Mouse (Mus musculus): ENCODE results near the gene Lrrc31. TPM values are rescaled to one million over a fixed set of nuclear protein-coding genes. Genes with fewer than 3 reads are reported as not detected.

Gene Lrrc31
- polyA plus RNA-seq, 2 experiments, result 0.10 TPM

- H3K27me3 ChIP-seq (ENCODE audit: control insufficient read depth, insufficient read depth, low read length), result no peaks in the 10 kb centered on the region
- H3K27ac ChIP-seq (replicated peaks; ENCODE audit: low read depth, low read length), result no peak within 1 kb of the TSS
- H3K4me2 ChIP-seq (replicated peaks; ENCODE audit: low read depth, low read length, severe bottlenecking), result no peak within 1 kb of the TSS
- H3K9ac ChIP-seq (ENCODE audit: low read depth, low read length, severe bottlenecking), result no peak within 1 kb of the TSS
- H3K9me3 ChIP-seq (ENCODE audit: control insufficient read depth, low read length), result no peaks in the 10 kb centered on the region
- H3K4me3 ChIP-seq (replicated peaks; ENCODE audit: low read length), result no peak within 1 kb of the TSS
- WGBS, result 67% methylated on average over 2 of the region's 2 CpGs
- ATAC-seq (ENCODE audit: low FRiP score, low read depth) (no peak), DNase-seq (ENCODE audit: low spot score) (no peak)
- no peak for TF ChIP-seq POLR2A (IDR thresholded peaks at IDR 0.05; ENCODE audit: borderline replicate concordance, extremely low read depth, insufficient read depth, insufficient read length)
- no peaks in the 10 kb centered on the region for H3K4me1 ChIP-seq (ENCODE audit: control insufficient read depth, insufficient read depth, low read length)
- no peaks in the 10 kb centered on the region for H3K36me3 ChIP-seq (ENCODE audit: control insufficient read depth, insufficient read depth, low read length)
Measured at GRCm38 (mm10) chr3:30644207-30644606, 55.4 kb downstream of the Lrrc31 start, which contains the start of gene Lrriq4. Gene Lrriq4 (plus strand): TSS chr3:30644507.

- 80% methylated on average over 4 of the region's 4 CpGs for WGBS
- no peak for ATAC-seq (ENCODE audit: low FRiP score, low read depth)
- H3K9ac ChIP-seq (ENCODE audit: low read depth, low read length, severe bottlenecking), result no peak overlapping the region
Measured at GRCm38 (mm10) chr3:30635629-30636028, 64.0 kb downstream of the Lrrc31 start.

GRCm38 (mm10) chr3:30633681-30634080 is 66.0 kb downstream of the Lrrc31 start:
- Histone ChIP-seq H3K9ac (ENCODE audit: low read depth, low read length, severe bottlenecking) (no peak overlapping the region), H3K27me3 (ENCODE audit: control insufficient read depth, insufficient read depth, low read length) (no peaks in the 10 kb centered on the region), H3K9me3 (ENCODE audit: control insufficient read depth, low read length) (no peaks in the 10 kb centered on the region), H3K4me3 (replicated peaks; ENCODE audit: low read length) (no peak overlapping the region), H3K4me1 (ENCODE audit: control insufficient read depth, insufficient read depth, low read length) (no peaks in the 10 kb centered on the region), H3K4me2 (replicated peaks; ENCODE audit: low read depth, low read length, severe bottlenecking) (no peak overlapping the region), H3K27ac (replicated peaks; ENCODE audit: low read depth, low read length) (no peak overlapping the region), H3K36me3 (ENCODE audit: control insufficient read depth, insufficient read depth, low read length) (no peaks in the 10 kb centered on the region)
- 52% methylated on average over 3 of the region's 3 CpGs for WGBS
- DNase-seq (ENCODE audit: low spot score) (no peak), ATAC-seq (ENCODE audit: low FRiP score, low read depth) (no peak)
- TF ChIP-seq POLR2A (IDR thresholded peaks at IDR 0.05; ENCODE audit: borderline replicate concordance, extremely low read depth, insufficient read depth, insufficient read length), result no peak

More at GRCm38 (mm10) chr3:30635629-30636028, 64.0 kb downstream of the Lrrc31 start:
- no peak overlapping the region for H3K4me3 ChIP-seq (replicated peaks; ENCODE audit: low read length)
- DNase-seq (ENCODE audit: low spot score), result no peak
- no peaks in the 10 kb centered on the region for H3K27me3 ChIP-seq (ENCODE audit: control insufficient read depth, insufficient read depth, low read length)
- no peak overlapping the region for H3K27ac ChIP-seq (replicated peaks; ENCODE audit: low read depth, low read length)
- no peaks in the 10 kb centered on the region for H3K9me3 ChIP-seq (ENCODE audit: control insufficient read depth, low read length)
- no peak for TF ChIP-seq POLR2A (IDR thresholded peaks at IDR 0.05; ENCODE audit: borderline replicate concordance, extremely low read depth, insufficient read depth, insufficient read length)
- no peaks in the 10 kb centered on the region for H3K36me3 ChIP-seq (ENCODE audit: control insufficient read depth, insufficient read depth, low read length)
- no peak overlapping the region for H3K4me2 ChIP-seq (replicated peaks; ENCODE audit: low read depth, low read length, severe bottlenecking)
- H3K4me1 ChIP-seq (ENCODE audit: control insufficient read depth, insufficient read depth, low read length), result no peaks in the 10 kb centered on the region

Other genes with a start within 250 kb of the Lrrc31 start
- gene Mecom, start 151.8 kb downstream of the Lrrc31 start, polyA plus RNA-seq (2012; rRNA removed), result 35.8 and 38.6 TPM in 2 replicates
- 42.2 and 61.6 TPM in 2 replicates for gene Mecom, start 151.8 kb downstream of the Lrrc31 start, polyA plus RNA-seq (2014; fragmentation: Nextera tagmentation; extraction: Ambion mirVana)
- gene Actrt3, start 99.9 kb downstream of the Lrrc31 start, polyA plus RNA-seq (2012; rRNA removed), result 0.11 TPM in 1 of 2 replicates, not detected in the other
- gene Actrt3, start 99.9 kb downstream of the Lrrc31 start, polyA plus RNA-seq (2014; fragmentation: Nextera tagmentation; extraction: Ambion mirVana), result 0.10 TPM in 1 of 2 replicates, not detected in the other
- 22.3 TPM in 2 replicates for gene Mynn, start 97.8 kb downstream of the Lrrc31 start, polyA plus RNA-seq (2012; rRNA removed)
- gene Mynn, start 97.8 kb downstream of the Lrrc31 start, polyA plus RNA-seq (2014; fragmentation: Nextera tagmentation; extraction: Ambion mirVana), result 30.6 and 32.0 TPM in 2 replicates
- gene Lrriq4, start 55.3 kb downstream of the Lrrc31 start, polyA plus RNA-seq (2012; rRNA removed), result not detected in 2 replicates
- not detected in 2 replicates for gene Lrriq4, start 55.3 kb downstream of the Lrrc31 start, polyA plus RNA-seq (2014; fragmentation: Nextera tagmentation; extraction: Ambion mirVana)
- gene Lrrc34, start 52.0 kb downstream of the Lrrc31 start, polyA plus RNA-seq (2012; rRNA removed), result 0.27 and 0.52 TPM in 2 replicates
- gene Lrrc34, start 52.0 kb downstream of the Lrrc31 start, polyA plus RNA-seq (2014; fragmentation: Nextera tagmentation; extraction: Ambion mirVana), result 0.76 and 1.3 TPM in 2 replicates
- not detected in 2 replicates for gene Samd7, start 46.5 kb upstream of the Lrrc31 start, polyA plus RNA-seq (2012; rRNA removed)
- not detected in 2 replicates for gene Samd7, start 46.5 kb upstream of the Lrrc31 start, polyA plus RNA-seq (2014; fragmentation: Nextera tagmentation; extraction: Ambion mirVana)
- 46.0 and 53.6 TPM in 2 replicates for gene Sec62, start 93.0 kb upstream of the Lrrc31 start, polyA plus RNA-seq (2012; rRNA removed)
- gene Sec62, start 93.0 kb upstream of the Lrrc31 start, polyA plus RNA-seq (2014; fragmentation: Nextera tagmentation; extraction: Ambion mirVana), result 103 and 104 TPM in 2 replicates
- 3.1 and 3.5 TPM in 2 replicates for gene Gpr160, start 156.1 kb upstream of the Lrrc31 start, polyA plus RNA-seq (2012; rRNA removed)
- 5.6 and 7.8 TPM in 2 replicates for gene Gpr160, start 156.1 kb upstream of the Lrrc31 start, polyA plus RNA-seq (2014; fragmentation: Nextera tagmentation; extraction: Ambion mirVana)